Mouse (Mus musculus) neural tube, embryonic 14.5 days (tissue): ENCODE data around the gene Ptgs2. TPM values are rescaled to one million over a fixed set of nuclear protein-coding genes. Genes with fewer than 3 reads are reported as not detected.

Experiments
- ATAC-seq: fragments of 200-750 bp; cut with Nextera tagmentation; 2 replicates; pipeline ENCODE4 v1.8.0; 2017; ENCODE audit warnings: low read depth, mild to moderate bottlenecking, moderate TSS enrichment, moderate library complexity
- H3K27ac ChIP-seq: fragments of 300-500 bp; sonication (generic); 2 replicates; pipeline ENCODE4 v1.5.1; 2014; ENCODE audit warnings: low read depth, mild to moderate bottlenecking, control low read depth, low read length, moderate library complexity, mixed read lengths
- H3K27me3 ChIP-seq: fragments of 300-500 bp; sonication (generic); 2 replicates; pipeline ENCODE4 v1.6.1; 2014; ENCODE audit warnings: low read length; ENCODE audit not compliant: control insufficient read depth, insufficient read depth
- H3K36me3 ChIP-seq: fragments of 300-500 bp; sonication (generic); 2 replicates; pipeline ENCODE4 v1.6.1; 2014; ENCODE audit warnings: low read length, mixed read lengths; ENCODE audit not compliant: control insufficient read depth, insufficient read depth
- H3K4me1 ChIP-seq: fragments of 300-500 bp; sonication (generic); 2 replicates; pipeline ENCODE4 v1.6.1; 2014; ENCODE audit warnings: low read length; ENCODE audit not compliant: control insufficient read depth, insufficient read depth
- H3K4me2 ChIP-seq: fragments of 300-500 bp; sonication (generic); 2 replicates; pipeline ENCODE4 v1.6.1; 2014; ENCODE audit warnings: mild to moderate bottlenecking, low read depth, low read length, control low read depth
- H3K4me3 ChIP-seq: fragments of 300-500 bp; sonication (generic); 2 replicates; pipeline ENCODE4 v1.5.1; 2014; ENCODE audit warnings: low read depth, low read length, control low read depth, mixed read lengths
- H3K9ac ChIP-seq: fragments of 300-500 bp; sonication (generic); replicated peaks from 2 replicates; pipeline ENCODE4 v1.6.1; 2014; ENCODE audit warnings: low read depth, mild to moderate bottlenecking, control low read depth, low read length, mixed read lengths
- H3K9me3 ChIP-seq: fragments of 300-500 bp; sonication (generic); 2 replicates; pipeline ENCODE4 v1.6.1; 2016; ENCODE audit warnings: low read length; ENCODE audit not compliant: control insufficient read depth
- WGBS: fragments of 180-500 bp; shearing (Covaris S2); extraction: QIAGEN DNeasy Blood & Tissue Kit; methylation state at CpG from one replicate; pipeline ENCODE4 v1.1.7; 2014; 5-methylcytosine and 5-hydroxymethylcytosine counted together
- microRNA-seq: library from miRNA; unstranded; fragments of <30 nt; microRNA quantifications from one replicate; pipeline ENCODE4, GENCODE M21; 2016
- polyA plus RNA-seq: library from polyadenylated mRNA; unstranded; fragments of >200 nt; fragmentation: Nextera tagmentation; extraction: Ambion mirVana; gene quantifications from 2 replicates; pipeline ENCODE4 v1.2.1, GENCODE M21; 2014

The Ptgs2 gene
- polyA plus RNA-seq, 1 experiment from 2014 or later = 0.04 TPM

GRCm38 (mm10) chr1:150135350-150135749 lies 35.5 kb downstream of the Ptgs2 start:
- Histone ChIP-seq H3K9me3 (no peaks in the 10 kb centered on the region), H3K27me3 (no peaks in the 10 kb centered on the region), H3K4me2 (no peak overlapping the region), H3K4me1 (no peaks in the 10 kb centered on the region), H3K36me3 (no peaks in the 10 kb centered on the region), H3K9ac (no peak overlapping the region), H3K4me3 (no peak overlapping the region), H3K27ac (no peak overlapping the region)
- no peak for ATAC-seq

DNA sequence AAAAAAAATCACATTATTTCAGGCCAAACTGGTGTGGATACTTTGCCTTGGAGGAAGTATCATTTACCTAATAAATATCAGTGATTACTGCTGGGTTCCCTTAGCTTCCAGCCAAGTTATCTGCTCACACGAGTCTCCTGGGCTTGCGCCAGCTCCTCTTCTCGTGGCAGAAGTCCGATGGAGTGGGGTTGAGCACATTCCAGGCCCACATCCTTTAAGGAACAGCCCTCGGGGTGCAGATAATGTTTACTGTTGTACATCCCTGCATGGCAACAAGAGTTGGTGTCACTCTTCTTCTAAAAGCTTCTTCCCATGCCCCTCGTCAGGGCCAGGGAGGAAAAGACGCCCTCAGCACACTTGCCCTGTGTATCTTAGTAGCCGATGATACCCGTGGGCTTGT lies 39.9 kb downstream of the Ptgs2 start:
- H3K4me1 ChIP-seq = no peaks in the 10 kb centered on the region
- H3K4me2 ChIP-seq = no peak overlapping the region
- WGBS = 90% methylated on average over 9 of the region's 9 CpGs
- H3K9ac ChIP-seq = no peak overlapping the region
- H3K36me3 ChIP-seq = no peaks in the 10 kb centered on the region
- no peak for ATAC-seq
- no peak overlapping the region for H3K27ac ChIP-seq
- H3K27me3 ChIP-seq = no peaks in the 10 kb centered on the region
- no peaks in the 10 kb centered on the region for H3K9me3 ChIP-seq
- no peak overlapping the region for H3K4me3 ChIP-seq

- no peaks in the 10 kb centered on the region for H3K27me3 ChIP-seq
These were observed 42.1 kb downstream of the Ptgs2 start for GRCm38 (mm10) chr1:150141939-150142338.

DNA sequence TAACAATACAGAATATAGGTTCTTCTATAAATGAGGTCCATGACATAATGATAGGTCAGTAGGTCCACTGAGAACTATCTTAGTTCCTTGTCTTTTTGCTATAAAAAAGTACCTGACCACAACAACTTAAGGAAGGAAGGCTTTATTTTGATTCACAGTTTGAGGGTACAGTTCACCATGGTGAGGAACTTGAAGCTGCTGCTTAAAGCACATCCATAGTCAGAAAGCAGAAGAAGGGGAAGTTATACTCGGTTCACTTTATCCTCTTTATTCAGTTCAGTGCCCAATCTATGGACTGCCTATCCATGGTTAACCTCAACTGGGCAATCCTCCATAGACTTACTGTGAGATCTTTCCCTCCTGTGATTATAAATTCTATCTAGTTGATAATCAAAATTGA lies 43.7 kb downstream of the Ptgs2 start:
- H3K27ac ChIP-seq = no peak overlapping the region
- H3K4me2 ChIP-seq = no peak overlapping the region
- no peak for ATAC-seq
- H3K9ac ChIP-seq = no peak overlapping the region
- H3K4me3 ChIP-seq = no peak overlapping the region
- WGBS = 78% methylated on average over 1 of the region's 1 CpGs
- no peaks in the 10 kb centered on the region for H3K4me1 ChIP-seq
- H3K9me3 ChIP-seq = no peaks in the 10 kb centered on the region
- no peaks in the 10 kb centered on the region for H3K36me3 ChIP-seq
- no peaks in the 10 kb centered on the region for H3K27me3 ChIP-seq

More at GRCm38 (mm10) chr1:150141939-150142338, 42.1 kb downstream of the Ptgs2 start:
- Histone ChIP-seq H3K27ac (no peak overlapping the region), H3K4me3 (no peak overlapping the region), H3K9me3 (no peaks in the 10 kb centered on the region), H3K9ac (no peak overlapping the region), H3K4me2 (no peak overlapping the region), H3K4me1 (no peaks in the 10 kb centered on the region), H3K36me3 (no peaks in the 10 kb centered on the region)
- WGBS = 98% methylated on average over 1 of the region's 1 CpGs
- ATAC-seq = no peak

DNA sequence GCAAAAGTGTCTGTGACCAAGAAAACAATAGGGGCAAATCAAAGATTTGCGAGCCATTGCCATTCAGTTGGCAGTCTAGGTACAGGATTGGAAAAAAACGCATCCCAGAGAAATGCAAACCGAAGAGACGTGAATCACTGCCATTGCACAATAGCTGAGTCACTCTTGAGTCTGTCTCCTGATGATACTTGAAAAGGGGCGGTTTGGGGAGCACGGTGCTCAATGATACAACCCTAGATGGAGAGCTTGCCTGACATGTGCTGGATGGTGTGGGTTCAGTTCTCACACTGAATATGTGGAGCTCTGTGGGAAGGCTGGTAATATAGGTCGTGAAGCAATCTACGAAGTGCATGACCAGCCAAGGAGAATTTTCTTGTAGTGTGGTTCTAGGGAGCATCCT lies 45.2 kb downstream of the Ptgs2 start:
- Histone ChIP-seq H3K4me2 (no peak overlapping the region), H3K4me3 (no peak overlapping the region), H3K9me3 (no peaks in the 10 kb centered on the region), H3K9ac (no peak overlapping the region), H3K27ac (no peak overlapping the region), H3K36me3 (no peaks in the 10 kb centered on the region), H3K4me1 (no peaks in the 10 kb centered on the region), H3K27me3 (no peaks in the 10 kb centered on the region)
- ATAC-seq = no peak
- 73% methylated on average over 8 of the region's 8 CpGs for WGBS

GRCm38 (mm10) chr1:150147272-150147671 lies 47.4 kb downstream of the Ptgs2 start:
- no peaks in the 10 kb centered on the region for H3K36me3 ChIP-seq
- 89% methylated on average over 4 of the region's 4 CpGs for WGBS
- no peak overlapping the region for H3K4me3 ChIP-seq
- H3K27ac ChIP-seq = no peak overlapping the region
- no peak overlapping the region for H3K4me2 ChIP-seq
- H3K4me1 ChIP-seq = no peaks in the 10 kb centered on the region
- H3K9ac ChIP-seq = no peak overlapping the region
- H3K9me3 ChIP-seq = no peaks in the 10 kb centered on the region
- no peak for ATAC-seq
- H3K27me3 ChIP-seq = no peaks in the 10 kb centered on the region

- no peaks in the 10 kb centered on the region for H3K9me3 ChIP-seq
- H3K4me3 ChIP-seq = no peak overlapping the region
- H3K27ac ChIP-seq = no peak overlapping the region
- H3K27me3 ChIP-seq = no peaks in the 10 kb centered on the region
- H3K4me2 ChIP-seq = no peak overlapping the region
- no peak for ATAC-seq
- H3K36me3 ChIP-seq = no peaks in the 10 kb centered on the region
- 75% methylated on average over 3 of the region's 3 CpGs for WGBS
- no peak overlapping the region for H3K9ac ChIP-seq
- H3K4me1 ChIP-seq = no peaks in the 10 kb centered on the region
These were observed 51.6 kb downstream of the Ptgs2 start for GRCm38 (mm10) chr1:150151411-150151810.

Small RNAs within 50 kb of the gene (microRNA-seq; reads per million reads assigned to microRNA genes)
- gene Gm44329 = not detected

Other genes with a start within 250 kb of the Ptgs2 start
- 0.52 and 1.4 TPM in 2 replicates for gene Pla2g4a, start 138.7 kb upstream of the Ptgs2 start, polyA plus RNA-seq
- gene Pdc, start 219.4 kb downstream of the Ptgs2 start, polyA plus RNA-seq = not detected in 2 replicates